Mouse (Mus musculus) liver, embryonic 15.5 days (tissue): ENCODE data around the gene Rbmxl2. TPM values are rescaled to one million over a fixed set of nuclear protein-coding genes. Genes with fewer than 3 reads are reported as not detected.

Source experiments
- ATAC-seq: fragments of 200-750 bp; cut with Nextera tagmentation; 2 replicates; pipeline ENCODE4 v1.8.0; 2017; ENCODE audit warnings: moderate number of reproducible peaks, mild to moderate bottlenecking, moderate library complexity; ENCODE audit not compliant: insufficient read depth
- H3K27ac ChIP-seq: fragments of 300-500 bp; sonication (generic); replicated peaks from 2 replicates; pipeline ENCODE4 v1.5.1; 2015; ENCODE audit warnings: mild to moderate bottlenecking, inconsistent platforms
- H3K27me3 ChIP-seq: fragments of 300-500 bp; sonication (generic); 2 replicates; pipeline ENCODE4 v1.6.1; 2015; ENCODE audit warnings: mild to moderate bottlenecking, inconsistent platforms
- H3K36me3 ChIP-seq: fragments of 300-500 bp; sonication (generic); replicated peaks from 2 replicates; pipeline ENCODE4 v1.6.1; 2015; ENCODE audit warnings: moderate library complexity, mild to moderate bottlenecking, inconsistent platforms
- H3K4me1 ChIP-seq: fragments of 300-500 bp; sonication (generic); replicated peaks from 2 replicates; pipeline ENCODE4 v1.6.1; 2015; ENCODE audit warnings: inconsistent platforms
- H3K4me2 ChIP-seq: fragments of 300-500 bp; sonication (generic); 2 replicates; pipeline ENCODE4 v1.6.1; 2015; ENCODE audit warnings: moderate library complexity, mild to moderate bottlenecking, inconsistent platforms
- H3K4me3 ChIP-seq: fragments of 300-500 bp; sonication (generic); replicated peaks from 2 replicates; pipeline ENCODE4 v1.5.1; 2015; ENCODE audit warnings: mild to moderate bottlenecking, inconsistent platforms
- H3K9ac ChIP-seq: fragments of 300-500 bp; sonication (generic); 2 replicates; pipeline ENCODE4 v1.6.1; 2015; ENCODE audit warnings: moderate library complexity, mild to moderate bottlenecking, inconsistent platforms
- H3K9me3 ChIP-seq: fragments of 300-500 bp; sonication (generic); replicated peaks from 2 replicates; pipeline ENCODE4 v1.6.1; 2016; ENCODE audit warnings: inconsistent platforms
- WGBS: fragments of 180-500 bp; shearing (Covaris S2); methylation state at CpG from one replicate; pipeline ENCODE4 v1.1.7; 2015; ENCODE audit warnings: mixed read lengths; ENCODE audit not compliant: insufficient replicate concordance; 5-methylcytosine and 5-hydroxymethylcytosine counted together
- polyA plus RNA-seq: library from polyadenylated mRNA; unstranded; fragments of >200 nt; fragmentation: Nextera tagmentation; extraction: Ambion mirVana; gene quantifications from 2 replicates; pipeline ENCODE4 v1.2.1, GENCODE M21; 2015

Gene Rbmxl2
- polyA plus RNA-seq, 1 experiment from 2014 or later: not detected

DNA sequence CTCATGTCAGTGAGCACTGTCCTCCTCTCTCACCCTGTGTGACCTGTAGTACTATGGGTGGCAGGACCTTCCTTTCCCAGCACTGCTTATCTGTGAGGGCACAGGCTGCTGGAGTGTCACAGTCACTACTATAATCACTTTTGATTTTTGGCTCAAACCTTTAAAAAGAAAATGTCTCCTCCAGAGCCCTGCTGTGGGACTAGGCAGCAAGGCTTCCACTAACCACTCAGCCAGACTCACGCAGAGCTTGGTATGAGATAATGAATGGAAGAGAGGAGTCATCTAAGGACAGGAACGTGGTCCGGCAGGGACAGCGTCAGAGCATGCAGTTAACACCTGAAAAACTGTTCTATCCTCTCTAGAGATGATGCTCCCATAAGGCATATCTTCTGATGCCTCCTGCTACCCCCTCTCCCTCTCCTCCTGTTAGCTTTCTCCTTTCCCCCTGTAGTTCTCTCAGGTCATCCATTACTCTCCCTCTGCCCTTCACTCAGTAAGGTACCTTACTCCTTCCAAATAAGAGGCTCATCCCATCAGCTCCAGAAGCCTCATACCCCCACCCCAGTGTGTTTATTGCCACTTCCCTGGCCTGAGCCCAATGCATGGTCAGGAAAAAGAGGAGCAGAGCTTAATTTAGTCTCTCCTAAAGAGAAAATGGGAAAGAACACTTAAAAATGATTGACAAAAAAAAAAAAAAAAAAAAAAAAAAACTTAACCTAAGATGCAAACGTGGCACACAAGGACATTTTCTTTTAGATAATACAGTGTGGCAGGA lies 41.2 kb downstream of the Rbmxl2 start:
- Histone ChIP-seq H3K27me3 (no peaks in the 10 kb centered on the region), H3K4me1 (no peaks in the 10 kb centered on the region), H3K4me3 (no peak overlapping the region), H3K27ac (no peak overlapping the region), H3K36me3 (no peaks in the 10 kb centered on the region), H3K4me2 (no peak overlapping the region), H3K9me3 (no peaks in the 10 kb centered on the region), H3K9ac (no peak overlapping the region)
- no peak for ATAC-seq
- 45% methylated on average over 5 of the region's 5 CpGs for WGBS

- Histone ChIP-seq H3K9me3 (no peaks in the 10 kb centered on the region), H3K4me2 (no peak overlapping the region), H3K9ac (no peak overlapping the region), H3K27me3 (no peaks in the 10 kb centered on the region), H3K4me3 (no peak overlapping the region), H3K27ac (no peak overlapping the region), H3K36me3 (no peaks in the 10 kb centered on the region), H3K4me1 (no peaks in the 10 kb centered on the region)
- 71% methylated on average over 3 of the region's 3 CpGs for WGBS
- no peak for ATAC-seq
These were observed 44.1 kb downstream of the Rbmxl2 start for GRCm38 (mm10) chr7:107253355-107253754.

DNA sequence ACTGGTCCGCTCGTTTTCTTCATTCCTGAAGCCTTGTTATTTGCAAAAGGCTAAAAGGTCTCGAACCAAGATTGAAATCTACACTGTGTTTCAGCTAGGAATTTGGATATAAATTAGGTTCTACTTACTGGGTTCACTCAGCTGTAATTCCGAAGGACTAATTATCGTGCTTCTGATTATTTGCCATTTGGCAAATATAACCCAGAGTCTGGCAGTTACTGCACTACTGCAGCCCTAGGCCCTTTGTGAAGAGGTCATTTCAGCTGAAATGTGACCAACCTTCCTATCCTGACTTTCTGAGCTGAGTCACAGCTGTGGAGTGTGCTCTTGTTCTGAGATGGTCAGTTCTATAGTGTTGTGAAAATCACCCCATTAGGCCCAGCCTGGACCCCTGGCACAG lies 50.7 kb downstream of the Rbmxl2 start:
- H3K27me3 ChIP-seq: no peaks in the 10 kb centered on the region
- H3K4me3 ChIP-seq: no peak overlapping the region
- no peak overlapping the region for H3K9ac ChIP-seq
- 64% methylated on average over 5 of the region's 5 CpGs for whole genome bisulfite sequencing
- H3K4me1 ChIP-seq: no peaks in the 10 kb centered on the region
- H3K9me3 ChIP-seq: no peaks in the 10 kb centered on the region
- no peak for ATAC-seq
- no peaks in the 10 kb centered on the region for H3K36me3 ChIP-seq
- no peak overlapping the region for H3K4me2 ChIP-seq
- H3K27ac ChIP-seq: no peak overlapping the region

Other genes with a start within 250 kb of the Rbmxl2 start
- gene Olfr6, start 245.5 kb upstream of the Rbmxl2 start, polyA plus RNA-seq: not detected in 2 replicates
- not detected in 2 replicates for gene Olfr711, start 234.0 kb upstream of the Rbmxl2 start, polyA plus RNA-seq
- gene Olfr2, start 203.4 kb upstream of the Rbmxl2 start, polyA plus RNA-seq: not detected in 2 replicates
- not detected in 2 replicates for gene Olfr713, start 178.3 kb upstream of the Rbmxl2 start, polyA plus RNA-seq
- not detected in 2 replicates for gene Olfr714, start 138.5 kb upstream of the Rbmxl2 start, polyA plus RNA-seq
- not detected in 2 replicates for gene Olfr17, start 116.2 kb upstream of the Rbmxl2 start, polyA plus RNA-seq
- gene Olfr715b, start 99.1 kb upstream of the Rbmxl2 start, polyA plus RNA-seq: not detected in 2 replicates
- gene Olfr715, start 78.4 kb upstream of the Rbmxl2 start, polyA plus RNA-seq: not detected in 2 replicates
- not detected in 2 replicates for gene Olfr716, start 71.1 kb upstream of the Rbmxl2 start, polyA plus RNA-seq
- gene Nlrp14, start 42.5 kb upstream of the Rbmxl2 start, polyA plus RNA-seq: not detected in 2 replicates
- gene Syt9, start 161.3 kb downstream of the Rbmxl2 start, polyA plus RNA-seq: 0.15 and 0.20 TPM in 2 replicates